Mouse (Mus musculus): ENCODE data around the gene Upk1a. TPM values are rescaled to one million over a fixed set of nuclear protein-coding genes. Genes with fewer than 3 reads are reported as not detected.

Upk1a gene
- total and polyA plus RNA-seq, 2 experiments from 2014 or later: 0.84 to 1.5 TPM

GRCm38 (mm10) chr7:30634621-30635020, 22.0 kb upstream of the Upk1a start:
- WGBS: under 1% methylated on average over 20 of the region's 20 CpGs
- ATAC-seq (ENCODE audit: low FRiP score): peak; percentile 73

GRCm38 (mm10) chr7:30633762-30634412, 21.2 kb upstream of the Upk1a start:
- DNase-seq (ENCODE audit: low spot score) (no peak), ATAC-seq (ENCODE audit: low FRiP score) (no peak)
- Histone ChIP-seq H3K27me3 (ENCODE audit: insufficient read depth, low read length) (peaks cover 56% of the 10 kb centered on the region), H3K9ac (replicated peaks; ENCODE audit: low read length, poor library complexity, severe bottlenecking) (no peak overlapping the region), H3K9me3 (ENCODE audit: low read length) (no peaks in the 10 kb centered on the region), H3K36me3 (ENCODE audit: insufficient read depth, low read length) (no peaks in the 10 kb centered on the region), H3K27ac (ENCODE audit: low read depth, low read length) (no peak overlapping the region), H3K4me3 (ENCODE audit: low read depth, low read length) (no peak overlapping the region), H3K4me1 (ENCODE audit: insufficient read depth, low read length) (no peaks in the 10 kb centered on the region), H3K4me2 (ENCODE audit: low read depth, low read length, poor library complexity, severe bottlenecking) (no peak overlapping the region)
- TF ChIP-seq CTCF (IDR thresholded peaks at IDR 0.05): no peak
- 8% methylated on average over 27 of the region's 27 CpGs for WGBS

More at GRCm38 (mm10) chr7:30634621-30635020, 22.0 kb upstream of the Upk1a start:
- H3K4me1 ChIP-seq (ENCODE audit: insufficient read depth, low read length): no peaks in the 10 kb centered on the region
- peak overlapping the region; percentile 15; the same call in 1 of the 2 replicates for H3K4me2 ChIP-seq (ENCODE audit: low read depth, low read length, poor library complexity, severe bottlenecking)
- no peak overlapping the region for H3K9ac ChIP-seq (replicated peaks; ENCODE audit: low read length, poor library complexity, severe bottlenecking)
- no peaks in the 10 kb centered on the region for H3K36me3 ChIP-seq (ENCODE audit: insufficient read depth, low read length)
- H3K27ac ChIP-seq (ENCODE audit: low read depth, low read length): no peak overlapping the region
- peak; percentile 63 for TF ChIP-seq CTCF (IDR thresholded peaks at IDR 0.05)
- H3K9me3 ChIP-seq (ENCODE audit: low read length): no peaks in the 10 kb centered on the region
- H3K4me3 ChIP-seq (ENCODE audit: low read depth, low read length): 0 out of 2 replicates have a peak overlapping the region, but pooled peaks have one; percentile 3
- DNase-seq (ENCODE audit: low spot score): peak; percentile 48
- H3K27me3 ChIP-seq (ENCODE audit: insufficient read depth, low read length): peaks cover 56% of the 10 kb centered on the region

- Histone ChIP-seq H3K27me3 (ENCODE audit: insufficient read depth, low read length) (peaks cover 30% of the 10 kb centered on the region), H3K36me3 (ENCODE audit: insufficient read depth, low read length) (no peaks in the 10 kb centered on the region), H3K4me2 (ENCODE audit: low read depth, low read length, poor library complexity, severe bottlenecking) (no peak overlapping the region), H3K9ac (replicated peaks; ENCODE audit: low read length, poor library complexity, severe bottlenecking) (no peak overlapping the region), H3K4me3 (ENCODE audit: low read depth, low read length) (no peak overlapping the region), H3K27ac (ENCODE audit: low read depth, low read length) (no peak overlapping the region), H3K9me3 (ENCODE audit: low read length) (no peaks in the 10 kb centered on the region), H3K4me1 (ENCODE audit: insufficient read depth, low read length) (no peaks in the 10 kb centered on the region; the same call in 1 of the 2 replicates)
- TF ChIP-seq CTCF (IDR thresholded peaks at IDR 0.05): no peak
- DNase-seq (ENCODE audit: low spot score): no peak
- no peak for ATAC-seq (ENCODE audit: low FRiP score)
These were observed 16.4 kb upstream of the Upk1a start for GRCm38 (mm10) chr7:30629013-30629412.

- Histone ChIP-seq H3K9ac (replicated peaks; ENCODE audit: low read length, poor library complexity, severe bottlenecking) (no peak overlapping the region), H3K27me3 (ENCODE audit: insufficient read depth, low read length) (peaks cover 7% of the 10 kb centered on the region; the same call in 1 of the 2 replicates), H3K27ac (ENCODE audit: low read depth, low read length) (no peak overlapping the region), H3K4me2 (ENCODE audit: low read depth, low read length, poor library complexity, severe bottlenecking) (no peak overlapping the region), H3K36me3 (ENCODE audit: insufficient read depth, low read length) (peaks cover 4% of the 10 kb centered on the region; the same call in 1 of the 2 replicates), H3K4me3 (ENCODE audit: low read depth, low read length) (no peak overlapping the region), H3K9me3 (ENCODE audit: low read length) (no peaks in the 10 kb centered on the region), H3K4me1 (ENCODE audit: insufficient read depth, low read length) (no peaks in the 10 kb centered on the region; the same call in 1 of the 2 replicates)
- 85% methylated on average over 5 of the region's 5 CpGs for WGBS
- TF ChIP-seq CTCF (IDR thresholded peaks at IDR 0.05): no peak
- DNase-seq (ENCODE audit: low spot score) (no peak), ATAC-seq (ENCODE audit: low FRiP score) (no peak)
These were observed 14.0 kb upstream of the Upk1a start for GRCm38 (mm10) chr7:30626647-30627046.

- Histone ChIP-seq H3K4me1 (ENCODE audit: insufficient read depth, low read length) (no peaks in the 10 kb centered on the region; the same call in 1 of the 2 replicates), H3K27me3 (ENCODE audit: insufficient read depth, low read length) (peaks cover under 1% of the 10 kb centered on the region; the same call in 1 of the 2 replicates), H3K9ac (replicated peaks; ENCODE audit: low read length, poor library complexity, severe bottlenecking) (peak within 1 kb of the TSS; percentile 82), H3K27ac (ENCODE audit: low read depth, low read length) (peak within 1 kb of the TSS; percentile 67), H3K4me2 (ENCODE audit: low read depth, low read length, poor library complexity, severe bottlenecking) (peak within 1 kb of the TSS; percentile 82), H3K9me3 (ENCODE audit: low read length) (no peaks in the 10 kb centered on the region), H3K4me3 (ENCODE audit: low read depth, low read length) (peak within 1 kb of the TSS; percentile 80), H3K36me3 (ENCODE audit: insufficient read depth, low read length) (peaks cover 4% of the 10 kb centered on the region; the same call in 1 of the 2 replicates)
- no peak for TF ChIP-seq CTCF (IDR thresholded peaks at IDR 0.05)
- ATAC-seq (ENCODE audit: low FRiP score) (peak; percentile 90), DNase-seq (ENCODE audit: low spot score) (peak; percentile 95)
- 2% methylated on average over 44 of the region's 44 CpGs for WGBS
These were observed 13.1 kb upstream of the Upk1a start, which contains the start of gene Cox6b1 for GRCm38 (mm10) chr7:30625530-30626384. Cox6b1 (minus strand) TSS chr7:30626151.

Data from midbrain, postnatal 0 days (tissue).